Mouse (Mus musculus) intestine, embryonic 15.5 days (tissue): ENCODE measurements at regions not wholly inside any gene's neighbourhood (a gene's known extent, or its start where the extent isn't known, plus 50 kb on each side); places are given as distances from the start of the nearest gene placed in this dataset.

Experiments
- ATAC-seq: fragments of 200-750 bp; cut with Nextera tagmentation; 2 replicates; pipeline ENCODE4 v1.8.0; 2017; ENCODE audit warnings: moderate TSS enrichment, moderate library complexity
- H3K27ac ChIP-seq: fragments of 300-500 bp; sonication (generic); 2 replicates; pipeline ENCODE4 v1.5.1; 2015; ENCODE audit warnings: mild to moderate bottlenecking, inconsistent platforms
- H3K27me3 ChIP-seq: fragments of 300-500 bp; sonication (generic); replicated peaks from 2 replicates; pipeline ENCODE4 v1.6.1; 2015; ENCODE audit warnings: inconsistent platforms
- H3K36me3 ChIP-seq: fragments of 300-500 bp; sonication (generic); 2 replicates; pipeline ENCODE4 v1.6.1; 2015; ENCODE audit warnings: inconsistent platforms
- H3K4me1 ChIP-seq: fragments of 300-500 bp; sonication (generic); replicated peaks from 2 replicates; pipeline ENCODE4 v1.6.1; 2015; ENCODE audit warnings: inconsistent platforms
- H3K4me2 ChIP-seq: fragments of 300-500 bp; sonication (generic); replicated peaks from 2 replicates; pipeline ENCODE4 v1.6.1; 2015; ENCODE audit warnings: mild to moderate bottlenecking, inconsistent platforms
- H3K4me3 ChIP-seq: fragments of 300-500 bp; sonication (generic); replicated peaks from 2 replicates; pipeline ENCODE4 v1.5.1; 2015; ENCODE audit warnings: inconsistent platforms
- H3K9ac ChIP-seq: fragments of 300-500 bp; sonication (generic); 2 replicates; pipeline ENCODE4 v1.6.1; 2015; ENCODE audit warnings: inconsistent platforms
- H3K9me3 ChIP-seq: fragments of 300-500 bp; sonication (generic); 2 replicates; pipeline ENCODE4 v1.6.1; 2016; ENCODE audit warnings: inconsistent platforms
- WGBS: fragments of 180-500 bp; shearing (Covaris S2); methylation state at CpG from one replicate; pipeline ENCODE4 v1.1.7; 2015; 5-methylcytosine and 5-hydroxymethylcytosine counted together

- H3K27ac ChIP-seq: no peak overlapping the region
- no peaks in the 10 kb centered on the region for H3K9me3 ChIP-seq
- no peak for ATAC-seq
These were observed 166.0 kb upstream of the Grik3 start for GRCm38 (mm10) chr4:125324495-125324894.

GRCm38 (mm10) chr4:125319343-125319742, 171.2 kb upstream of the Grik3 start:
- no peak for ATAC-seq
- no peaks in the 10 kb centered on the region for H3K36me3 ChIP-seq
- H3K27me3 ChIP-seq: peaks cover 16% of the 10 kb centered on the region; the same call in 1 of the 2 replicates
- no peak overlapping the region for H3K4me2 ChIP-seq
- no peaks in the 10 kb centered on the region for H3K4me1 ChIP-seq
- 68% methylated on average over 5 of the region's 5 CpGs for WGBS
- no peak overlapping the region for H3K27ac ChIP-seq
- H3K9me3 ChIP-seq: no peaks in the 10 kb centered on the region
- no peak overlapping the region for H3K9ac ChIP-seq
- H3K4me3 ChIP-seq: no peak overlapping the region

More at GRCm38 (mm10) chr4:125324495-125324894, 166.0 kb upstream of the Grik3 start:
- WGBS: 71% methylated on average over 3 of the region's 3 CpGs
- H3K4me3 ChIP-seq: no peak overlapping the region
- H3K4me1 ChIP-seq: no peaks in the 10 kb centered on the region
- H3K9ac ChIP-seq: no peak overlapping the region
- H3K36me3 ChIP-seq: no peaks in the 10 kb centered on the region
- no peak overlapping the region for H3K4me2 ChIP-seq
- H3K27me3 ChIP-seq: 0 out of 2 replicates have a peak, but pooled peaks cover under 1% of the 10 kb centered on the region

- Histone ChIP-seq H3K27me3 (peaks cover 16% of the 10 kb centered on the region; the same call in 1 of the 2 replicates), H3K27ac (no peak overlapping the region), H3K4me2 (no peak overlapping the region), H3K9ac (no peak overlapping the region), H3K4me3 (no peak overlapping the region), H3K4me1 (no peaks in the 10 kb centered on the region), H3K36me3 (no peaks in the 10 kb centered on the region), H3K9me3 (no peaks in the 10 kb centered on the region)
- WGBS: 44% methylated on average over 8 of the region's 8 CpGs
- ATAC-seq: no peak
These were observed 172.2 kb upstream of the Grik3 start for GRCm38 (mm10) chr4:125318293-125318692.

- peaks cover 16% of the 10 kb centered on the region; the same call in 1 of the 2 replicates for H3K27me3 ChIP-seq
- no peak for ATAC-seq
- H3K4me3 ChIP-seq: no peak overlapping the region
- H3K36me3 ChIP-seq: no peaks in the 10 kb centered on the region
- H3K9ac ChIP-seq: no peak overlapping the region
- 69% methylated on average over 3 of the region's 3 CpGs for WGBS
- H3K4me2 ChIP-seq: no peak overlapping the region
- no peaks in the 10 kb centered on the region for H3K4me1 ChIP-seq
- no peaks in the 10 kb centered on the region for H3K9me3 ChIP-seq
- no peak overlapping the region for H3K27ac ChIP-seq
These were observed 173.6 kb upstream of the Grik3 start for GRCm38 (mm10) chr4:125316876-125317275.

GRCm38 (mm10) chr4:125315818-125316217, 174.7 kb upstream of the Grik3 start:
- no peaks in the 10 kb centered on the region for H3K4me1 ChIP-seq
- H3K9ac ChIP-seq: no peak overlapping the region
- H3K9me3 ChIP-seq: no peaks in the 10 kb centered on the region
- H3K27me3 ChIP-seq: peaks cover 16% of the 10 kb centered on the region; the same call in 1 of the 2 replicates
- WGBS: 19% methylated on average over 6 of the region's 6 CpGs
- H3K4me2 ChIP-seq: no peak overlapping the region
- H3K4me3 ChIP-seq: no peak overlapping the region
- H3K36me3 ChIP-seq: no peaks in the 10 kb centered on the region
- no peak overlapping the region for H3K27ac ChIP-seq
- ATAC-seq: no peak

- Histone ChIP-seq H3K9me3 (no peaks in the 10 kb centered on the region), H3K27ac (no peak overlapping the region), H3K4me2 (no peak overlapping the region), H3K9ac (no peak overlapping the region), H3K4me3 (no peak overlapping the region), H3K27me3 (peaks cover 13% of the 10 kb centered on the region; the same call in 1 of the 2 replicates), H3K36me3 (no peaks in the 10 kb centered on the region), H3K4me1 (no peaks in the 10 kb centered on the region)
- no peak for ATAC-seq
- 71% methylated on average over 3 of the region's 3 CpGs for WGBS
These were observed 176.6 kb upstream of the Grik3 start for GRCm38 (mm10) chr4:125313892-125314291.

GRCm38 (mm10) chr4:125313252-125313651, 177.2 kb upstream of the Grik3 start:
- no peak overlapping the region for H3K4me2 ChIP-seq
- H3K27ac ChIP-seq: no peak overlapping the region
- H3K9me3 ChIP-seq: no peaks in the 10 kb centered on the region
- H3K4me3 ChIP-seq: no peak overlapping the region
- WGBS: 10% methylated on average over 11 of the region's 11 CpGs
- H3K27me3 ChIP-seq: peaks cover 13% of the 10 kb centered on the region; the same call in 1 of the 2 replicates
- no peak for ATAC-seq
- H3K36me3 ChIP-seq: no peaks in the 10 kb centered on the region
- H3K9ac ChIP-seq: no peak overlapping the region
- no peaks in the 10 kb centered on the region for H3K4me1 ChIP-seq

- 0 out of 2 replicates have a peak, but pooled peaks cover under 1% of the 10 kb centered on the region for H3K27me3 ChIP-seq
- no peak for ATAC-seq
- WGBS: 25% methylated on average over 8 of the region's 8 CpGs
These were observed 180.5 kb upstream of the Zc3h12a start for GRCm38 (mm10) chr4:125308171-125308570.

GRCm38 (mm10) chr4:125305766-125306165, 178.1 kb upstream of the Zc3h12a start:
- Histone ChIP-seq H3K4me3 (no peak overlapping the region), H3K4me2 (no peak overlapping the region), H3K9me3 (no peaks in the 10 kb centered on the region), H3K27me3 (0 out of 2 replicates have a peak, but pooled peaks cover 3% of the 10 kb centered on the region), H3K4me1 (no peaks in the 10 kb centered on the region), H3K27ac (no peak overlapping the region), H3K36me3 (no peaks in the 10 kb centered on the region), H3K9ac (no peak overlapping the region)
- no peak for ATAC-seq
- WGBS: 83% methylated on average over 6 of the region's 6 CpGs

More at GRCm38 (mm10) chr4:125308171-125308570, 180.5 kb upstream of the Zc3h12a start:
- Histone ChIP-seq H3K27ac (no peak overlapping the region), H3K4me1 (no peaks in the 10 kb centered on the region), H3K9me3 (no peaks in the 10 kb centered on the region), H3K4me3 (no peak overlapping the region), H3K4me2 (no peak overlapping the region), H3K36me3 (no peaks in the 10 kb centered on the region), H3K9ac (no peak overlapping the region)

GRCm38 (mm10) chr4:125302660-125303059, 175.0 kb upstream of the Zc3h12a start:
- Histone ChIP-seq H3K9me3 (no peaks in the 10 kb centered on the region), H3K27me3 (0 out of 2 replicates have a peak, but pooled peaks cover 3% of the 10 kb centered on the region), H3K9ac (no peak overlapping the region), H3K36me3 (no peaks in the 10 kb centered on the region), H3K4me3 (no peak overlapping the region), H3K4me2 (no peak overlapping the region), H3K4me1 (no peaks in the 10 kb centered on the region), H3K27ac (no peak overlapping the region)
- 42% methylated on average over 7 of the region's 7 CpGs for whole genome bisulfite sequencing
- ATAC-seq: no peak

GRCm38 (mm10) chr4:125300503-125301457, 173.1 kb upstream of the Zc3h12a start:
- Histone ChIP-seq H3K4me1 (no peaks in the 10 kb centered on the region), H3K4me2 (0 out of 2 replicates have a peak overlapping the region, but pooled peaks have one; percentile 6), H3K36me3 (no peaks in the 10 kb centered on the region), H3K9ac (no peak overlapping the region), H3K27me3 (0 out of 2 replicates have a peak, but pooled peaks cover 3% of the 10 kb centered on the region), H3K9me3 (no peaks in the 10 kb centered on the region), H3K4me3 (no peak overlapping the region), H3K27ac (no peak overlapping the region)
- peak; percentile 83 for ATAC-seq
- WGBS: 14% methylated on average over 33 of the region's 33 CpGs

- no peak overlapping the region for H3K27ac ChIP-seq
- no peaks in the 10 kb centered on the region for H3K27me3 ChIP-seq
- 79% methylated on average over 6 of the region's 6 CpGs for WGBS
- no peak overlapping the region for H3K9ac ChIP-seq
- no peaks in the 10 kb centered on the region for H3K4me1 ChIP-seq
- no peak overlapping the region for H3K4me3 ChIP-seq
- ATAC-seq: no peak
- no peaks in the 10 kb centered on the region for H3K9me3 ChIP-seq
- no peaks in the 10 kb centered on the region for H3K36me3 ChIP-seq
- no peak overlapping the region for H3K4me2 ChIP-seq
These were observed 163.1 kb upstream of the Zc3h12a start for GRCm38 (mm10) chr4:125290761-125291160.
